Mouse (Mus musculus) CD4-positive helper T cell, adult 2 months (primary cell): ENCODE measurements around the gene Wdsub1.

ENCODE experiments used
- DNase-seq: peaks from one replicate; pipeline ENCODE4 v3.0.0-alpha.2; 2012; ENCODE audit warnings: low read depth, missing footprints, low spot score

The Wdsub1 gene

GRCm38 (mm10) chr2:59806038-59806437 is 76.4 kb downstream of the Wdsub1 start:
- no peak for DNase-seq

DNA sequence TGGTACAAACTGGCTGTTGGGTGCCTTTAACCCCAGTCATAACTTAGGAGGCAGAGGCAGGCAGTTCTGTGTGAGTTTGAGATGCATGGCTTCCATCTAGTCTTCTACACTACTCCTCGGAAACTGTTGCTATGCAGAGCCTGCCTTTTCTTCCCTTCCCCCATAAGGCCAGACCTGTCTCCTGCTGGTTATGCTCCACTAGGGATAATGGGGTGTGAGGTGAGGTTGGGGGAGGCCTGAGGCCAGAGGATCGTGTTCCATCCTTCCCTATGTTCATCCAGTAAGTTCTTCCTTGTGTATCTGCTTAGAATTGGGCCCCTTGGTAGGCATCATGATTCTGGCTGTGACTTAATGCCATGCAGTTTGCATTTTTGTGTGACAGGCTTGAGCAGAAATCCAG is 76.8 kb downstream of the Wdsub1 start:
- no peak for DNase-seq

DNA sequence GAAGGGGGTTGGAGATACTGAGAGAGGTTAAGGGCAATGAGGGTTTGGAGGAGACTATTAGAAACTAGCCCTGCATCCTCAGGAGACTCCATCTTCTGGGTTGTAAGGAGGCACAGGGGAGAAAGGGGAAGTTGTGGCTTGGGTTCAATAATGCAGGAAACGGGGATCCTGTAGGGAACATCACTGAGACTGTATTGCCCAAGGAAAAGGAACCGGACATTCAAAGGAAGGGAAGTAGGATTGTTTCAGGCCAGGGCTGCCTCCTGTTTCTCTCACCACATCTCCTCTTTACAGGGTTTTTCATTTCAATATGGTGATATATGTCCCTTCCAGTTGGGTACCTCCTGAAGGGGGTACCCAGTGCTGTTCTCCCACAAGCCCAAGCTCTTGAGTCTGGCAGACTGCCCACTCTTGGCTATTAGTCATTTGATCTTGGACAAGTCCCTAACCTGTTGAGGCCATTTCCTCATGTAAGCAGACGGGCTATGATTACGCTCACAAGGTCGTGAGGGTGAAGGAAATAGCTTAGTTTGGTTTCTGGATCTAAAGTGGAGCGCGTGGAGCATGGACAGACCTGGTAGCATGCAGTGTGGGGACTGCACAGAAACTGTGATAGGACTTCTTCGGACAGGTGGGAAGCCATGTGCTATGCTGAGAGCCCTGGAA is 79.5 kb downstream of the Wdsub1 start:
- DNase-seq = no peak
